Mouse (Mus musculus): ENCODE results near the gene Wwox.
"Not testable (repeated sequence)": the region's sequence is repeated elsewhere in the genome, so short reads cannot be mapped to it uniquely, and the experiment has no call there.

The Wwox gene

DNA sequence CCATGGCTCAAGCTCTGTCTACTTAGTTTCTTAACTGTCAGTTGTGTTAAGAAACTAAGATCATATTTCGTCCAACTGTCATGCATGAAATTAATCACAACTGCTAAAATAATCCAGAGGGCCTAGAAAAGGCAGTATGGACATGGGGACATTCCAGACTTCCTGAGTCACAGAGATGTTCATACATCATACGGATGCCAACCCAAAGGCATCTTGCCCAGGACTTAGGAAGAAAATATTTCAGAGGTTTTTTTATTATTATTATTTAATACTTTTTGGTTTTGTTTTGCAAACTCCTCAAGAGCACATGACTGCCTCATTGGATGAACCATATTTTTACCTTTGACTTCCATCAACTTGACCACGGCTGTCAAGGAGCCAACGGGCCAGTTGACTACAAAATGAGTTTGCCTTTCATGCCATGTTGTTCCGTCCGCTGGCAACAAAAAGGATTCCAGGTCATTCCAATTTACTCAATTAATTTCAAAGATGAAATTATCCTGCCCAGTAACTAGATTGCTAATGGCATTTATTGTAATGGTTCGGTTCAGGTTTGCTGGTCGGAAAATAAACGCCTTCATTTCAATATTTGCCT, 367.5 kb downstream of the Wwox start:
- no peak for DNase-seq (ENCODE audit: low spot score in 2 of 2)

DNA sequence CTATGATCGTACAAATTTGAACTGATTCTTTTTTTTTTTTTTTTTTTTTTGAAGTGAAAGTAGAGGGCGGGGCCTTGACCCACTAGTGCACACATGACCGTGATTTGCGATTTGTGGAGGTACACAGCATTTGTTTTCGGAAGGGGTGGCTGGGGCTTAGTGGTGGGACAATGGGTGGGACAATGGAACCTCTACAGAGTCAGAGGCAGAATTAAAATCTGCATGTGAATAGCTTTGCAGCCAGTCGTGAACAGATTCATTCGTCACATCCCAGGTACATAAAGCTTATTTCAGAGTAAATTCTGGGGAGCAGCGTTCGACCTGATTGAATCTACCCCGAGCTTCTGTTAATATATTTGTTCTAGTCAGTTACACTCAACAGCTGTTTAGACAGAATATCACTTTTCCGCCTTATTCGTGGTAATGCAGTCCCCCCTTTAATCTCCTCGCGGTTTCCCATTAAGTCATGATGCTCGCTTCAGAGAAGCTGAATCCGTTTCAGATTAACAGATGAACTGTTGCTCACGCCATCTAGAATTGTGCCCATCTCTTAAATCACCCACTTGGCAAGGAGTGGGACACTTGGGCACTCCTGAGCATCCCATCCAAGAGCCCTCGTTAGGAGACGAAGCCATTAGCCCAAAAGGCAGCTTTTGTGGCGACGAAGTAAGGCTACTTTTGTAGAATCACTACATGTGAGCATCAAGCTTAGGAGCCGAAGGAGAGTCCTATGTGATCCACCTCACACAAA, 368.4 kb downstream of the Wwox start:
- DNase-seq (ENCODE audit: low spot score in 2 of 2) = no peak

- DNase-seq (ENCODE audit: low spot score in 2 of 2) = no peak
These were observed 371.0 kb downstream of the Wwox start for GRCm38 (mm10) chr8:114810470-114810869.

- no peak for DNase-seq (ENCODE audit: low spot score in 2 of 2)
These were observed 374.4 kb downstream of the Wwox start for GRCm38 (mm10) chr8:114813830-114814229.

DNA sequence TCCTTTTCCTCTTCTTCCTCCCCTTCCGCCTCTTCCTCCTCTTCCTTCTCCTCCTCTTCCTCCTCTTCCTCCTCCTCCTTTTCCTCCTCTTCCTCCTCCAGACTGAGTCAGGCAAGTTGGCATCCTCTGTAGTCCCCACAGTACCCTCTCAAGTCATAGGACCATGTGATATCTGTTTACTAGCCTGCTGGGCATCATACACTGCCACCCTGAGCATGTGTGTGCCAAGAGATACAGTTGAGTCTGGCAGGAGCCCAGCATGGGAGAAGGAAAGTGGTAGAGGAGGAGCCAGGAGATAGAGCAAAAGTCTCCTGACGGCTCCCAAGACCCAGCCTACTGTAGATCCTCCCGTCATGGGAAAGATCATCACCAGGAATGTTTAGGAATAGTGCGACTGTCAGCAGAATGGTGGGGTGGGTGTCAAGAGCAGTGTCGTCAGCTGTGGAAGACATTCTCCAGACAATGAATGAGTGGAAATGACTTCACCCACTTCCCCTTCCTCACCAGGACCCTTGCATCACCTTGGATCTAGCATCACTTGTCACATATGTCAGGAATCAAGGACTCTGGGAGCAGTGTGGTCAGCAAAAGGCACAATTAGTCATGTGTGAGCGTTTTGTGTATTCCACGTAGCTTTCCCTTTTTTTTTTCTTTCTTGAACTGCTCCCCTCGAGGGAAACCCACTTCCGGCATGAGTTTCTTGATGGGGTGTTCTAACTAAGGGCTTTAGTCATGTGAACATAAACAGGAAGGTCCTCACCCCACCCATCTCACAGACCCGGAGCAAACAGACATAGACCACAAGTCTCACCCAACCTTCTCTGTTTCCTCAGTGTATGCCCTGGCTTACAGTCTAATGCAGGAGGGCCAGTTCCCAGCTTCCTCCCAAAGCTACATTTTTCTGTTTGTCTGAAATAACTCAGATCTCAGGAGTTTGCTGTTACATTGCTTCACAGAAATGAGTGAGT, 375.6 kb downstream of the Wwox start:
- DNase-seq (ENCODE audit: low spot score in 2 of 2) = no peak

DNA sequence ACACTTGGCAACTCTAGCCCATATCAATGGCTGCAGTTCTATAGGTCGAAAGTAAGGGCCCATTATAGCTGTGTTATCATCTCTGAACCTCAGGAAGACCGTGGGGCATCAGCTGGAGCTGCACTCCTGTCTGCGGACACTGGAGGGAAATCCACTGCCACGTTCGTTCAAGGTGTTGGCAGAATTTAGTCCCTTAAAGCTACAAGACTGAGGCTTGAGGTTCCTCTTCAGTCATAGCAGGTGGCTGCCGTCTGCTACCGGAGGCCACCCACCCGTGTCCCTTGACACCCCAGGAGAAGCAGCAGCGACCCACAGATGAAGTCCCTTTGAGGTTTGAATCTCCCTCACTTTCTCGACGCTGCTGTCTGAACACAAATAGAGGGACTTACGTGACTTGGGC, 376.9 kb downstream of the Wwox start:
- no peak for DNase-seq (ENCODE audit: low spot score in 2 of 2)

DNA sequence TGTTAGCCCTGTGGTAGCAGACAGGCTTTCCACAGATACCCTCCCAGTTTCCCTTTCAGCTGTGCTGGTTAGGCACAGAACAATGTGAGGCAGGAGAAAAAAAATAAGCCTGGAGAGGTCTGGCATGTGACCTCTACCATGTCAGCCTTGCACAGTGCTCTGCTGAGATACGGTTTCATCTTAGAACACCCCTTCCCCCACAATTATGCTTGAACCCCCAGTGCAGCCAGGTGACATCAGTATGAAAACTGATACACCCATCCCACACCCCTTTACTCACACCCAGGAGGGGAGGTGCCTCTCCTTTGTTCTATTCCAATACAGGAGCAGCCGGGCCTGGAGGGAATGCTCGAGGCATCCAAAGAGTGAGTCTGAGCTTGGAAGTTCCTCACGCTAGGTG, 377.5 kb downstream of the Wwox start:
- DNase-seq (ENCODE audit: low spot score in 2 of 2) = no peak

DNA sequence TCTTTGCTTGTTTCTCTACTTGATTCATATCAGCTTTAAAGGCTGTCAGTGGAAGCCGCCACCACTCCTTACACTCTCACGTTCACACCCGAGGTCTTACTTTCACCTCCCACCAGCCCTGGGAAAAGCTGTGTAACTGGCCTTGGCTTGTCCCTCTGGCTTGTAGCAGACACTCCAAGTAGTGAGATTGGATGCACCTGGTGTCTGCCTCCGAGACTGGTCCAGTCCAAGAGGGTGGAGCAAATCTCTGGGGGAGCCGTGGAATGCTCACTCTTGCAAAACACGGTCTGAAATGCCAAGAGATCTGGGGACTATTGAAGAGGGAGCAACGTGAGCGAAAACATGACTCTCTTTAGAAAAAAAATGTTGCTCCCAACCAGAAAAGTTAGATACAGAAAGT, 382.1 kb downstream of the Wwox start:
- no peak for DNase-seq (ENCODE audit: low spot score in 2 of 2)

DNA sequence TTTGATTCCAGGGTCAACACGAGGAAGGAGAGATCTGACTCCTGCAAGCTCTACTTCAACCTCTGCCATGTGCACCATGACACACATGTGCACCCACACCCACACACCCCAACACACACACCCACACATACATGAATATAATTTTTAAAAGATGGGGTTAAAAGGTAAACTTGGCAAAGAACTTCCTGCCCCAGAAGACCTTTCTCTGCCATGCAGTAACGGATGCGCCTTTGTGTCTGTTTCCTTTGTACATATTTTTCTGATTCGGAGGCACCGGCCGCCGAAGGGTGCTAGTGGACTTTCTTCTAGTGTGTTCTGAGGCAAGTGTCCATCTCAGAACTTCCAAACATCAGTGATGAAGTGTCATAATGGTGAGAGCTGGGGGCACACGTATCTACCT, 386.0 kb downstream of the Wwox start:
- DNase-seq (ENCODE audit: low spot score in 2 of 2) = no peak

GRCm38 (mm10) chr8:114826991-114827390, 387.5 kb downstream of the Wwox start:
- DNase-seq (ENCODE audit: low spot score in 2 of 2) = no peak

GRCm38 (mm10) chr8:114827810-114828209, 388.4 kb downstream of the Wwox start:
- DNase-seq (ENCODE audit: low spot score in 2 of 2) = not testable (repeated sequence)

DNA sequence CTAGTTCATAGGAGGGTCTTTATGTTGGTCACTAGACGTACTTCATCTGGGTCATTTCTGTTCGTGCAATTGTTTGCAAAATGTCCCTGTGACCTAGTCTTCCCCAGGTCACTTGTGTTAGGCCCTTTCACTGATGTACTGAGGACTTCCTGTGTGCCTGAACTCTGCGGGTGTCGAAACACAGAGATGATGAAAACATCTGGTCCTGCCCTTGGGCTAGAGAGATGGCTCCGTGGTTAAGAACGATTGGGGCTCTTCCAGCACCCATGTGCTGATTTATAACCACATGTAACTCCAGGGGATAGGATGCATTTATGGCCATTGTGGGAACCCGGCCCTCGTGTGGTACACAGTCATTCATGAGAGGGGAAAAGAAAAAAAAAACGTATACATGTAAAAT, 392.1 kb downstream of the Wwox start:
- DNase-seq (ENCODE audit: low spot score in 2 of 2) = no peak

DNA sequence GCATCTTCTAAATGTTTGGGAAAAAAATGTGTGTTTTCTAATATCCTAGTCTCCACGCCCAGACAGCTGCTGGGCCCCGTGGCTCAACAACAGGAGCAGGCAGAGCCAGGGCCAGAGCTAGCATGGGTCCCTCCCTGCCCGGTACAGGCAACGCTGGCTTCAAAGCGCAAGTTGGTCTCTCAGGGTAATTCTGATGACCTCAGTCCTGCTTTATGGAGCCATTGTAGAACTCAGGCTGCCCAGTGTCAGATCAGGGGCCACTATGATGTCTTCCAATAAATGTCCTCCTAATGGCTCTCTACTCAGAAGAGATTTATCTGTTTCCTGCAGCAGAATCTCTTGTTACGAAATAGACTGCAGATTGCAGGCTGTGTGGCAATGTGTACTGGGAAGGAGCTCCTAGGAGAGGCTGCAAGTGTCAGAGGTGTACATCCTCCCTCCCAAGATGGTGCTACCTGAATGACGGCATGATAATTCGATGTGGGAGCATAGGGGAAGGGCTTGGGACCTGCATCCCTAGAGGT, 392.9 kb downstream of the Wwox start:
- DNase-seq (ENCODE audit: low spot score in 2 of 2) = no peak

DNA sequence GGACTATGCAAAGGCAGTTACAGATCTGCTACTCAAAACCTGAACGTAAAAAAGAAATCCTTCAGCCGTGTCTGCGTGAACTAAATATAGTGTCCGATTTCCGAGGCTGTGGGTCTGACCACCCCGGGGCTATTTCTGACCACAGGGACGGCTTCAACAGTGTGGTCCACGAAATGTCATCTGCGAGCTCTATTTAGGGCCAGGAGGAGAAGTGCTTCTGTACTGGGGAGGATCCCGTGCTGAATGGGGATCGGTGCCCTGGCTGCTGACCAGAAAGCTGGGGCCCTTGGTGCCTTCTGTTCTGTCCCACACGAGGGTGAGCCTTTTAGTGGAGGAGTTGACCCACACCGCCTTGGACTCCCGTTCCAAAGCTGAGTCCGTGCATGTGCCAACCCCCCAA, 395.3 kb downstream of the Wwox start:
- DNase-seq (ENCODE audit: low spot score in 2 of 2) = no peak

GRCm38 (mm10) chr8:114839998-114840397, 400.5 kb downstream of the Wwox start:
- DNase-seq (ENCODE audit: low spot score in 2 of 2) = no peak

- DNase-seq (ENCODE audit: low spot score in 2 of 2) = no peak
These were observed 408.2 kb downstream of the Wwox start for GRCm38 (mm10) chr8:114847666-114848065.

- no peak for DNase-seq (ENCODE audit: low spot score in 2 of 2)
These were observed 410.0 kb downstream of the Wwox start for GRCm38 (mm10) chr8:114849461-114849860.

DNA sequence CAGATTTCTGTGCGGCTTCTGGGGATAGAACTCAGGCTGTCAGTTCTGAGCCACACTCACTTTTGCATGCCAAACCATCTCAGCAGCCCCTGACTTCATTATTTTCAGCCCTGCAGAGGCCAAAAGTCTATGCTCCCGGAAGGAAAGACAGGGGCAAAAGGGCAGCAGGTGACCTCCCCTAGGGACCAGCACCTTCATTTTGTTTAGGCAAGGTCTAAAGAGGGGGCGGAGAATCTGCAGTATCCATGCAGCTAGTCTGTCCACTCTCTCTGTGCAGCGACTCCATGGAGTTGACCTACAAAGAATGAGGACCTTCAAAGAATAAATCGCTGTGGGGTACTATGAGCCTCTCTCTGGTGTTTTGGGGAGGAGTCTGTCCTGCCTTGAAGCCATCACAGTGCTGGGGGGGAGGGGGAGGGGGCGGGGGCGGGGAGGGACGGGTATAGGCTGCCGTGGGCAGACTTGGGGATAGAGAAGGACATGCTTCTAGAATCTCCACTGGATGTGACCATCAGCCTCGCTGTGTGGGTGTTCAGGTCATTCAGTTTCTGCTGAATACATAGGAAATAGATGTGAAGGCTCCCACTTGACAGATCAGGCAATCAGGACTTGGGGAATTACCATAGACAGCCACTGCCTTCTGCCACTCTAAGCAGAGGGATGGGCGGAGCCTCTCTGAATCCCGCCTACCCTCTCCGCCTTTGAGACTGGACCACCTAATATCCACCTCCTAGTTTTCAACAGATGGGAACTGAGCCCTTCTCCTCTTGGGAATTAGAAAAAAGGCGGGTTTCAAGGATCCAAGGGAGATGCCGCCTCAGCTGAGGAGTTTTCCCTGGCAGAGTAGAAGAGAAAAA, 410.8 kb downstream of the Wwox start:
- no peak for DNase-seq (ENCODE audit: low spot score in 2 of 2)

DNA sequence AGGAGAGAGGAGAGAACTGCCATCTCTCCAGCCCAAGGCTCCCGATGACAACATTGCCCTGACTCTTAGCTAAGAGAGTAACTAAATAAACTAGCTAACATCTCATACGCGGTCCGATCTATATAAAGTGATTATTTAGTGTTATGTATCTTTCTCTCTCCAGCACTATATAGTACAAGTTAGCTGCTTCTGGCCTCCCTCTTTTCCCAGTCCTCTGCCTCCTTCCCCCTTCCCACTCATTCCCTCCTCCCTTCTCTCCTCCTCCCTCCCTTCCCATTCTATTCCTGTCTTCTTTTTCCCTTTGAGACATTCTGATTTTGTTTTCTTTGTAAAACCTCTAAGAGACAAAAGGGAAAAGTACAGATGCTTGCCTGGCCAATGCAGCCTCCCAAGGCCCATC, 414.3 kb downstream of the Wwox start:
- no peak for DNase-seq (ENCODE audit: low spot score in 2 of 2)

DNA sequence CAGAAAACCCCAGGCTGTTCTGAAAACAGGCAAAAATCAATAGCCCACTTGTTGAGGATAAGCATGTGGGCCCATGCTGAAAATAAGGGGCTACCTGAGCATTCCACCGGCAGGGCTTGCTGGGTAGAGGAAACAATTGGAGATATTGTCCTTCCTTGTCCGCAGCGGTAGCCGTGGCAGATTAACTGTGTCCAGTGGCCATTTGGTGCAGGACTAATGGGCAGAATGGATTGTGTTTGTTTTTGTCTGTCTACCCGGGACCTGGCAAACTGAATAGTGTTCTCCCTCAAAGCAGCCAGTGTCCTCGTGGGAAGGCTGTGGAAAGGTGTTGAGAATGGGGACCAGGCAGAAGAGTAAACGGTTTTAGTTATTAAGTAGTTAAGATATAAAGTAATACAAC, 416.4 kb downstream of the Wwox start:
- no peak for DNase-seq (ENCODE audit: low spot score in 2 of 2)

- DNase-seq (ENCODE audit: low spot score in 2 of 2) = no peak
These were observed 426.5 kb downstream of the Wwox start for GRCm38 (mm10) chr8:114865911-114866310.

All from cerebellum, postnatal 4 days (tissue).